In the genomic region with DNA sequence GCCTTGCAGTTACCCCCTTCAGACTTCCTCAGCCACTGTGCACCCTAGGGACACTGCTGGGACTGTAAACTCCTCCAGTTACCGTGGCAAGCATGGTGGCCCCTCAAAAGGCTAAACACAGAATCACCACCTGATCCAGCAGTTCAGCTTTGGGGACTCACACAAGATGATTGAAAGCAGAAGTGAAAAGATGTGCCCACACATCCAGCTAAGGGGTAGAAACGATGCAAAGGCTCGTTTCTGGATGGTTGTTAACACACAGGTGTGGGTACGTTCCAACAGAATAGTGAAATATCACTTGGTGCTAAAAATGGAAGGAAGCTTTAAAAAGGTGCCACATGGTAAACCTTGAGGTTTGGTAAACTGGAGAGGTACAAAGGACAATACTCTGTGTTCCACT, we compare ENCODE assay signal across 23 mouse cellular contexts. TPM values are rescaled to one million over a fixed set of nuclear protein-coding genes. Genes with fewer than 3 reads are reported as not detected.
A peak's percentile ranks its signal among the peaks of the same experiment; 100 is the strongest.
DNase-seq lines count a peak whose midpoint lies in the region; ATAC-seq and TF ChIP-seq lines count a peak whose summit lies in the region.
"Had no signal": no experiment of that assay in that cellular context is flagged by ENCODE, and none has a peak within 500 bp of the region (broad histone marks: within the 10 kb centered on the region; RNA-seq: fewer than 3 reads in every experiment).

No protein-coding gene starts in this region.

- H3K4me2 ChIP-seq in midbrain, embryonic 11.5 days, result no peak overlapping the region
- no peak overlapping the region for H3K4me2 ChIP-seq in midbrain, embryonic 15.5 days
- H3K4me2 ChIP-seq in CH12.LX (ENCODE audit: insufficient read depth, low read depth, poor library complexity, severe bottlenecking), result peak overlapping the region; percentile 81
- no peak overlapping the region for H3K4me2 ChIP-seq in forebrain, embryonic 12.5 days
- H3K4me2 ChIP-seq in forebrain, embryonic 15.5 days (replicated peaks), result no peak overlapping the region

- in situ Hi-C loops in CH12.LX (cut with MboI; ENCODE audit: low pct_ligation_motif_present, low pct_unique_long_range_greater_than_20kb, low sequenced_read_pairs), result no loop called here

- peak; percentile 57 for DNase-seq in midbrain, embryonic 11.5 days (ENCODE audit: low spot score, missing footprints)
- DNase-seq in A20 (ENCODE audit: low read depth, low spot score), result peak; percentile 84
- DNase-seq in CH12.LX (ENCODE audit: extremely low read depth), result peak; percentile 84
- DNase-seq in splenic B cell, adult 2 months (ENCODE audit: low read depth, low spot score), result peak; percentile 19
- DNase-seq in kidney, adult 18-20 months, result no peak
- DNase-seq: adrenal gland, adult 2 months; adrenal gland, adult 8-10 months; adrenal gland, postnatal 10 days; adrenal gland, postnatal 14 days; adrenal gland, postnatal 25 days; adrenal gland, postnatal 36 days; B cell, adult 2 months; cerebellum, adult 11 months; cerebellum, adult 11-12 months; cerebellum, adult 18-20 months had no signal

- WGBS in midbrain, embryonic 11.5 days, result 83% methylated on average over 4 of the region's 4 CpGs
- 90% methylated on average over 4 of the region's 4 CpGs for WGBS in midbrain, embryonic 15.5 days
- 88% methylated on average over 4 of the region's 4 CpGs for WGBS in forebrain, embryonic 12.5 days
- 90% methylated on average over 4 of the region's 4 CpGs for WGBS in forebrain, embryonic 15.5 days

- TF ChIP-seq EP300 in CH12.LX (IDR thresholded peaks at IDR 0.05; ENCODE audit: low read length), result peak; percentile 91

- TF ChIP-seq POLR2A in CH12.LX (IDR thresholded peaks at IDR 0.05; ENCODE audit: low read depth, low read length), result no peak

- no peak for TF ChIP-seq RAD21 in CH12.LX (IDR thresholded peaks at IDR 0.05; ENCODE audit: low read depth, low read length)

- dilution Hi-C loops in CH12.LX (cut with MboI; ENCODE audit: extremely low pct_ligation_motif_present, extremely low pct_unique_long_range_greater_than_20kb, low sequenced_read_pairs), result no loop called here

- no peak for TF ChIP-seq CTCF in CH12.LX (conservative IDR thresholded peaks at IDR 0.05 in 1 of 2, IDR thresholded peaks at IDR 0.05 in 1 of 2; ENCODE audit: low read depth in 2 of 2, low read length in 2 of 2)

- H3K27me3 ChIP-seq in midbrain, embryonic 11.5 days (ENCODE audit: control insufficient read depth, insufficient read depth, low read length), result no peaks in the 10 kb centered on the region
- 0 out of 2 replicates have a peak, but pooled peaks cover 5% of the 10 kb centered on the region for H3K27me3 ChIP-seq in midbrain, embryonic 15.5 days (replicated peaks)
- no peaks in the 10 kb centered on the region for H3K27me3 ChIP-seq in CH12.LX (replicated peaks)
- no peaks in the 10 kb centered on the region for H3K27me3 ChIP-seq in splenic B cell, adult 2 months (ENCODE audit: control insufficient read depth, insufficient read depth, low read length, poor library complexity, severe bottlenecking)
- 0 out of 2 replicates have a peak, but pooled peaks cover 6% of the 10 kb centered on the region for H3K27me3 ChIP-seq in forebrain, embryonic 12.5 days
- no peaks in the 10 kb centered on the region for H3K27me3 ChIP-seq in forebrain, embryonic 15.5 days

- no peaks in the 10 kb centered on the region for H3K36me3 ChIP-seq in midbrain, embryonic 11.5 days (ENCODE audit: control insufficient read depth, insufficient read depth, low read length)
- H3K36me3 ChIP-seq in midbrain, embryonic 15.5 days (replicated peaks), result no peaks in the 10 kb centered on the region
- H3K36me3 ChIP-seq in CH12.LX (replicated peaks in 1 of 2; ENCODE audit: control insufficient read depth in 1 of 2, insufficient read depth in 1 of 2, low read length in 1 of 2), result no peaks in the 10 kb centered on the region
- H3K36me3 ChIP-seq in splenic B cell, adult 2 months (ENCODE audit: control insufficient read depth, insufficient read depth, low read length, poor library complexity, severe bottlenecking), result no peaks in the 10 kb centered on the region
- H3K36me3 ChIP-seq in forebrain, embryonic 12.5 days (replicated peaks), result no peaks in the 10 kb centered on the region
- no peaks in the 10 kb centered on the region for H3K36me3 ChIP-seq in forebrain, embryonic 15.5 days
- H3K36me3 ChIP-seq: G1E had no signal

- H3K9me3 ChIP-seq in midbrain, embryonic 11.5 days (ENCODE audit: control insufficient read depth, low read length), result no peaks in the 10 kb centered on the region
- no peaks in the 10 kb centered on the region for H3K9me3 ChIP-seq in midbrain, embryonic 15.5 days
- no peaks in the 10 kb centered on the region for H3K9me3 ChIP-seq in CH12.LX (replicated peaks; ENCODE audit: low read length)
- no peaks in the 10 kb centered on the region for H3K9me3 ChIP-seq in forebrain, embryonic 12.5 days
- no peaks in the 10 kb centered on the region for H3K9me3 ChIP-seq in forebrain, embryonic 15.5 days
- H3K9me3 ChIP-seq: G1E had no signal

- H3K27ac ChIP-seq in midbrain, embryonic 11.5 days (ENCODE audit: low read depth, low read length), result no peak overlapping the region
- no peak overlapping the region for H3K27ac ChIP-seq in midbrain, embryonic 15.5 days
- H3K27ac ChIP-seq in CH12.LX (ENCODE audit: insufficient read depth, low read depth), result peak overlapping the region; percentile 71
- no peak overlapping the region for H3K27ac ChIP-seq in forebrain, embryonic 12.5 days
- H3K27ac ChIP-seq in forebrain, embryonic 15.5 days (replicated peaks), result no peak overlapping the region

- no peak for ATAC-seq in midbrain, embryonic 11.5 days (ENCODE audit: low FRiP score)
- ATAC-seq in midbrain, embryonic 15.5 days (replicated peaks), result no peak
- no peak for ATAC-seq in forebrain, embryonic 12.5 days (ENCODE audit: low FRiP score)
- ATAC-seq in forebrain, embryonic 15.5 days (replicated peaks), result no peak
- ATAC-seq: activated CD4-positive, CD25-positive, alpha-beta regulatory T cell, adult 4 months; CD4-positive, CD25-positive, alpha-beta regulatory T cell, adult 4 months; Patski had no signal

- no peaks in the 10 kb centered on the region for H3K4me1 ChIP-seq in midbrain, embryonic 11.5 days (ENCODE audit: control insufficient read depth, insufficient read depth, low read length)
- no peaks in the 10 kb centered on the region for H3K4me1 ChIP-seq in midbrain, embryonic 15.5 days
- H3K4me1 ChIP-seq in CH12.LX (ENCODE audit: control insufficient read depth in 1 of 2, insufficient read depth in 2 of 2), result peaks cover 14 to 64% of the 10 kb centered on the region in 2 experiments
- no peaks in the 10 kb centered on the region for H3K4me1 ChIP-seq in forebrain, embryonic 12.5 days
- no peaks in the 10 kb centered on the region for H3K4me1 ChIP-seq in forebrain, embryonic 15.5 days

- no peaks in the 10 kb centered on the region for H3K79me2 ChIP-seq in CH12.LX (replicated peaks; ENCODE audit: control insufficient read depth, extremely low read depth, insufficient read depth, poor library complexity, severe bottlenecking)

- no peak overlapping the region for H3K4me3 ChIP-seq in midbrain, embryonic 11.5 days (ENCODE audit: low read depth, low read length)
- no peak overlapping the region for H3K4me3 ChIP-seq in midbrain, embryonic 15.5 days
- peak overlapping the region in 1 of 3 experiments; percentile 30 for H3K4me3 ChIP-seq in CH12.LX (replicated peaks in 1 of 3; ENCODE audit: low read depth in 2 of 3, low read length in 2 of 3, poor library complexity in 1 of 3)
- H3K4me3 ChIP-seq in forebrain, embryonic 12.5 days (replicated peaks), result no peak overlapping the region
- no peak overlapping the region for H3K4me3 ChIP-seq in forebrain, embryonic 15.5 days

- H3K9ac ChIP-seq in midbrain, embryonic 11.5 days (ENCODE audit: low read length), result no peak overlapping the region
- no peak overlapping the region for H3K9ac ChIP-seq in midbrain, embryonic 15.5 days
- H3K9ac ChIP-seq in CH12.LX (ENCODE audit: insufficient read depth, low read depth), result no peak overlapping the region; the same call in 1 of the 2 replicates
- no peak overlapping the region for H3K9ac ChIP-seq in forebrain, embryonic 12.5 days
- no peak overlapping the region for H3K9ac ChIP-seq in forebrain, embryonic 15.5 days (replicated peaks)

TF ChIP-seq in CH12.LX, 34 proteins besides CTCF, POLR2A, EP300 and RAD21:
- TF ChIP-seq JUN (IDR thresholded peaks at IDR 0.05; ENCODE audit: insufficient read depth, low read depth, low read length) (no peak), SMC3 (IDR thresholded peaks at IDR 0.05; ENCODE audit: low read depth, low read length) (no peak), MAFK (IDR thresholded peaks at IDR 0.05; ENCODE audit: insufficient replicate concordance, low read length) (peak; percentile 24; the same call in 1 of the 2 replicates), JUND (conservative IDR thresholded peaks at IDR 0.05; ENCODE audit: low read depth, low read length) (0 out of 2 replicates have a peak, but pooled peaks have one; percentile 12), ETS1 (conservative IDR thresholded peaks at IDR 0.05; ENCODE audit: low read depth, low read length) (peak; percentile 53), IRF4 (IDR thresholded peaks at IDR 0.05; ENCODE audit: low read depth, low read length) (peak; percentile 75), CHD2 (IDR thresholded peaks at IDR 0.05; ENCODE audit: low read length) (0 out of 2 replicates have a peak, but pooled peaks have one; percentile 34), E2F4 (IDR thresholded peaks at IDR 0.05; ENCODE audit: insufficient replicate concordance, low read depth, low read length) (no peak), TCF12 (IDR thresholded peaks at IDR 0.05; ENCODE audit: low read depth, low read length) (peak; percentile 67), BHLHE40 (IDR thresholded peaks at IDR 0.05; ENCODE audit: low read depth, low read length) (peak; percentile 65), MXI1 (IDR thresholded peaks at IDR 0.05; ENCODE audit: low read depth, low read length) (peak; percentile 47; the same call in 1 of the 2 replicates), RCOR1 (conservative IDR thresholded peaks at IDR 0.05; ENCODE audit: low read depth, low read length) (no peak)

RNA-seq across cellular contexts. Expression of a gene that starts 32.6 kb away (rescaled TPM):
- polyA plus RNA-seq in midbrain, embryonic 11.5 days (2014; fragmentation: Nextera tagmentation; extraction: Ambion mirVana), result 5.1 and 5.6 TPM in 2 replicates
- 5.3 and 6.5 TPM in 2 replicates for polyA plus RNA-seq in midbrain, embryonic 15.5 days (2015; fragmentation: Nextera tagmentation; extraction: Ambion mirVana)
- not detected in 2 replicates for total RNA-seq in CH12.LX (2012; rRNA removed)
- not detected in 2 replicates for total RNA-seq in CH12.LX (2014; rRNA removed)
- not detected in 2 replicates for polyA plus RNA-seq in CH12.LX (2012; ENCODE audit: insufficient read length, low read depth)
- polyA plus RNA-seq in forebrain, embryonic 12.5 days (2016; fragmentation: Nextera tagmentation; extraction: Ambion mirVana), result 3.4 and 4.6 TPM in 2 replicates
- 4.3 and 4.8 TPM in 2 replicates for polyA plus RNA-seq in forebrain, embryonic 15.5 days (2015; fragmentation: Nextera tagmentation; extraction: Ambion mirVana)
- total RNA-seq: adrenal gland, adult 2 months; adrenal gland, adult 8-10 months; adrenal gland, postnatal 10 days; adrenal gland, postnatal 14 days; adrenal gland, postnatal 25 days; adrenal gland, postnatal 36 days; MEL had no signal
- polyA plus RNA-seq: activated CD4-positive, CD25-positive, alpha-beta regulatory T cell, adult 4 months; adrenal gland, adult 2 months; CD4-positive, CD25-positive, alpha-beta regulatory T cell, adult 4 months; G1E had no signal
